Mouse (Mus musculus): ENCODE measurements around the gene Lcmt1. TPM values are rescaled to one million over a fixed set of nuclear protein-coding genes. Genes with fewer than 3 reads are reported as not detected.

The Lcmt1 gene
- total RNA-seq, 2 experiments from 2014 or later = 2.9 to 18.0 TPM

- no peak for ATAC-seq (replicated peaks; ENCODE audit: low FRiP score, poor library complexity, severe bottlenecking)
Observed at GRCm38 (mm10) chr7:123448794-123449193, 79.2 kb downstream of the Lcmt1 start.

DNA sequence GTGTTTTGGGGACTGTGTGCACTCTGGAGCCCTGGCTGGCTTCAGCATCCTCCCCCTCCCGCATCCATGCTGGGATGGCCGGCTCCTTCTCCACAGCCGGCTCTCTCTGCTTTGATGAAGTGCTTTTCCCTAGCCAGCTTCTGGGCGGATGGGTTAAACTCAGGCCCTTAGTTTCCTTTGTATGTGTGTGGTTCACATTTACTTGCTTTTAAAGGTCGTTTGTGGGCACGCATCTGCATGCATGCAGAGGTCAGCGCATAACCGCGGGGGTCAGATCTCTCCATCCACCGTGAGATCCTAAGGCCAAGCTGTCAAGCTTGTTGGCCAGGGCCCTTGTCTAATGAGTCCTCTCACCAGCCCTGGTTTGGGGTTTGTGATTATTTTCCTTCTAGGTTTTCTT is 80.1 kb downstream of the Lcmt1 start:
- no peak for ATAC-seq (replicated peaks; ENCODE audit: low FRiP score, poor library complexity, severe bottlenecking)

- no peak for ATAC-seq (replicated peaks; ENCODE audit: low FRiP score, poor library complexity, severe bottlenecking)
Observed at GRCm38 (mm10) chr7:123450515-123450914, 80.9 kb downstream of the Lcmt1 start.

DNA sequence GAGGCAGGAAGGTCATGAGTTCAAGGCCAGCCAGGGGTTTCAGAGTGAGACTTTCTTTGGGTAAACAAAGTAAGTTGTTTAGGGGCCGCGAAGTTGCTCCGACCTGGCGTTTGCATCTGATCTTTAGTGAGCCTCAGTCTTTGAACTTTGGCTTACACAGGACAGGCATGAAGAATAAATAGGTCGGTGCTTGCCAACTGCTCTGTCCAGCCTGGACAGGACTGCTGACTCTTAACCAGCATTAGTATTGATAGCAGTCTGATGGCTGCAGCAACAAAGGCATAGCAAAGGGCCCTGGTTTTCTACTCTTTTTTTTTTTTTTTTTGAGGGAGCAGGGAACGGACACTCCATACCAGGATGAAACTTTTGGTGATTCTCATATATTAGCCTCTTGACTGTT is 83.0 kb downstream of the Lcmt1 start:
- ATAC-seq (replicated peaks; ENCODE audit: low FRiP score, poor library complexity, severe bottlenecking) = no peak

GRCm38 (mm10) chr7:123453066-123453465 is 83.5 kb downstream of the Lcmt1 start:
- ATAC-seq (replicated peaks; ENCODE audit: low FRiP score, poor library complexity, severe bottlenecking) = no peak

DNA sequence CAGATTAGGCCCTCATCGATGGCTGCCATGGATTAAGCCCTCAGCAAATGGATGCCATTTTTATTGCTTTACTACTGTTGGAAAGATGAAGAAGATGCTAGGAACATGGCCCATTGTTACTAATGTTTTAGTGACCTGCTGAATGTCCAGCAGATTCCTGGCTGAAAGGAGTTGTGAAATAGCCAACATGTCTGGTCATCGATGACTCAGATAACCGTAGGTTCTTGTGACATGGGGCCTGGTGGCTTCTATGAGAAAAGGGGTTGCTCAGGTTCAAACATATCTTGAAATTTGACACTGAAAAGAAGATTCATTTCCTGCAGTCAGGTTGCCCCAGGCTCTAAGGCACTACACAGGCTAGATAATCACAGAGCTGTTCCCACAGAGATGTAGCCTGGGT is 85.5 kb downstream of the Lcmt1 start:
- no peak for ATAC-seq (replicated peaks; ENCODE audit: low FRiP score, poor library complexity, severe bottlenecking)

- no peak for ATAC-seq (replicated peaks; ENCODE audit: low FRiP score, poor library complexity, severe bottlenecking)
Observed at GRCm38 (mm10) chr7:123458309-123458708, 88.7 kb downstream of the Lcmt1 start.

DNA sequence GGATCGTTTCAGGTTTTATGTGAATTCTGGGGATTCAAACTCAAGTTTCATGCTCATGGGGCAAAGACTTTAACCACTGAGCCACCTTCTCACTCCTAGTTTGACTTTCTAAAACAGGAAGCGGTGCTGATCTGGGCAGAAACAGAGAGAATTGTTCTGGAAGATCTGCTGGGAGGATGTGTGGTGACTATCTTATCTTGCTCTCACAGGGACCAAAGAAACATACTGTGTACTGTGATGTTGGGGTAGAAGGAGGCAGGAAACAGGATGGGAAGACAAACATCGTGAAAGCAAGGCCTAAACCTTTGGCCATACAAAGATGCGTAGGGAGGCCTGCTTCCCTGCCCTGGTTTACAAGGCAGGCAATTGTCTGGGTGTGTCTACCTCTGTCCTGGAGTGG is 89.7 kb downstream of the Lcmt1 start:
- no peak for ATAC-seq (replicated peaks; ENCODE audit: low FRiP score, poor library complexity, severe bottlenecking)

DNA sequence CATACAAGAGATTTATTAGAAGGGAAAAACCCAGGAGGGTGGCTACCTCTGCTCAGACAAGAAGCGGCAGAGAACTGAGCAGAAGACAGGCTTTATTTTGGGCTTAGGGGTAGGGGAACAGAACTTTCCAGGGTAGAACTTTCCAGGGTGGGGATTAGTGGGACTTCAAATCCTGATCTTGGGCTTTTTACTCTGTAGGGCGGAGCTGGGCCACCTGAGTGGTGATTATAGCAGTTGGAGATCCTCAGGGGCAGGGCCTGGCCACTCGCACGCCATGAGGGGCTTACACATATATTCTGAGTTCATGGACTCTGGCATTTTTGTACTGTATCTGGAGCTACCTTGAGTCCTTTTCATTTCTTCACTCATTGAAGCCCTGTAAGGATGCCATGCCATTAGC is 91.7 kb downstream of the Lcmt1 start:
- ATAC-seq (replicated peaks; ENCODE audit: low FRiP score, poor library complexity, severe bottlenecking) = no peak

- peak; percentile 83 for ATAC-seq (replicated peaks; ENCODE audit: low FRiP score, poor library complexity, severe bottlenecking)
Observed at GRCm38 (mm10) chr7:123462070-123462501, 92.5 kb downstream of the Lcmt1 start, which contains the start of gene Aqp8. Gene Aqp8, plus strand, starts transcription at chr7:123462291.

DNA sequence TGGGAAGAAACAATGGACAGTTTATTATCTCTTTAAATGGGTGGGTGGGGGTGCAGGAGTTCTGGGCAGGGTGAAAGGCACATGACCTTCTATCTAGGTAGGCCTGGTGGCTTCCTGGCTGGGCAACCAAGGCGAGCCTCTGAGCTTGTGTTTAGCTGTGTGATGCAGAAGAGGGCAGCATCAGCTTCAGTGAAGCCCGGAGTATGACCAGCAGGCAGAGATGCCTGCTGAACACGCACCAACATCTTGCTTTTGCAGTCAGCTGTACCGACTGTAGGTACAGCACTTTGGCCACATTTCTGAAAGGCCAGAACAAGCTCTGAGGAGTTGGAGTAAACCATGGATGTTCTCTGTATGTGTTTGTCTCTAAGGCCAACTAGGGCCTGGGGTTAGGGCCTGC is 94.0 kb downstream of the Lcmt1 start:
- ATAC-seq (replicated peaks; ENCODE audit: low FRiP score, poor library complexity, severe bottlenecking) = no peak

- ATAC-seq (replicated peaks; ENCODE audit: low FRiP score, poor library complexity, severe bottlenecking) = 0 out of 2 replicates have a peak, but pooled peaks have one; percentile 54
Observed at GRCm38 (mm10) chr7:123465692-123466387, 96.3 kb downstream of the Lcmt1 start.

GRCm38 (mm10) chr7:123467961-123468360 is 98.4 kb downstream of the Lcmt1 start:
- no peak for ATAC-seq (replicated peaks; ENCODE audit: low FRiP score, poor library complexity, severe bottlenecking)

Other genes starting within 250 kb of the Lcmt1 start
- 5.4 and 13.6 TPM in 2 replicates for gene Tnrc6a, start 245.9 kb upstream of the Lcmt1 start, total RNA-seq (2015; ENCODE audit: low replicate concordance)
- 12.1 and 15.5 TPM in 2 replicates for gene Tnrc6a, start 245.9 kb upstream of the Lcmt1 start, total RNA-seq (2017; ENCODE audit: low replicate concordance)
- 2.7 TPM in 1 of 2 replicates, not detected in the other for gene Slc5a11, start 155.0 kb upstream of the Lcmt1 start, total RNA-seq (2015; ENCODE audit: low replicate concordance)
- gene Slc5a11, start 155.0 kb upstream of the Lcmt1 start, total RNA-seq (2017; ENCODE audit: low replicate concordance) = 1.5 TPM in 1 of 2 replicates, not detected in the other
- gene Arhgap17, start 131 bp downstream of the Lcmt1 start, total RNA-seq (2015; ENCODE audit: low replicate concordance) = 16.5 and 24.5 TPM in 2 replicates
- gene Arhgap17, start 131 bp downstream of the Lcmt1 start, total RNA-seq (2017; ENCODE audit: low replicate concordance) = 5.4 and 7.2 TPM in 2 replicates
- not detected in 2 replicates for gene Aqp8, start 92.5 kb downstream of the Lcmt1 start, total RNA-seq (2015; ENCODE audit: low replicate concordance)
- gene Aqp8, start 92.5 kb downstream of the Lcmt1 start, total RNA-seq (2017; ENCODE audit: low replicate concordance) = not detected in 2 replicates
- not detected in 2 replicates for gene Zkscan2, start 130.7 kb downstream of the Lcmt1 start, total RNA-seq (2015; ENCODE audit: low replicate concordance)
- gene Zkscan2, start 130.7 kb downstream of the Lcmt1 start, total RNA-seq (2017; ENCODE audit: low replicate concordance) = 0.17 TPM in 1 of 2 replicates, not detected in the other